Mouse (Mus musculus) ES-E14 (cell line): ENCODE data around the gene Slc5a10.
"Not testable (repeated sequence)": the region's sequence is repeated elsewhere in the genome, so short reads cannot be mapped to it uniquely, and the experiment has no call there.

Source experiments
- CHD2 ChIP-seq: IDR thresholded peaks from 2 replicates; pipeline ENCODE4 v1.6.1; 2014; ENCODE audit warnings: mild to moderate bottlenecking, low read depth, low read length, inconsistent platforms
- MAFK ChIP-seq: IDR thresholded peaks from 2 replicates; pipeline ENCODE4 v1.6.1; 2014; ENCODE audit warnings: mild to moderate bottlenecking, low read depth, low read length, inconsistent platforms; ENCODE audit not compliant: insufficient read depth

GRCm38 (mm10) chr11:61640585-61640984 lies 80.0 kb downstream of the Slc5a10 start:
- TF ChIP-seq MAFK, CHD2: not testable (repeated sequence)
